Mouse (Mus musculus) colon, adult 2 months (tissue): ENCODE measurements around the gene Gm16381. TPM values are rescaled to one million over a fixed set of nuclear protein-coding genes. Genes with fewer than 3 reads are reported as not detected.

Source experiments
- polyA plus RNA-seq: library from polyadenylated mRNA; depleted of rRNA; stranded (reverse); fragments of >200 nt; gene quantifications from 2 replicates; pipeline ENCODE4 v1.2.3, GENCODE M21; 2012; rRNA removed

Gm16381 gene
- polyA plus RNA-seq: not detected in 2 replicates

GRCm38 (mm10) chr12:87644520-87644919, at the start of gene Gm16381:
Gene Gm16381, minus strand, starts transcription at chr12:87644620.

GRCm38 (mm10) chr12:87618569-87618968, 25.9 kb downstream of the Gm16381 start, which contains the start of gene Gm4027:
Gene Gm4027, plus strand, starts transcription at chr12:87618869.

GRCm38 (mm10) chr12:87602388-87602787, 42.0 kb downstream of the Gm16381 start, which contains the start of gene Oog1:
Gene Oog1, plus strand, starts transcription at chr12:87602688.

Other genes with a start within 250 kb of the Gm16381 start
- 7.6 and 8.3 TPM in 2 replicates for gene Slirp, start 200.7 kb downstream of the Gm16381 start, polyA plus RNA-seq
- 13.7 and 14.7 TPM in 2 replicates for gene Alkbh1, start 200.6 kb downstream of the Gm16381 start, polyA plus RNA-seq
- gene Snw1, start 172.3 kb downstream of the Gm16381 start, polyA plus RNA-seq: 4.3 and 5.5 TPM in 2 replicates
- gene Gm5788, start 149.9 kb downstream of the Gm16381 start, polyA plus RNA-seq: not detected in 2 replicates
- not detected in 2 replicates for gene Gm8300, start 130.3 kb downstream of the Gm16381 start, polyA plus RNA-seq
- not detected in 2 replicates for gene Oog1, start 41.9 kb downstream of the Gm16381 start, polyA plus RNA-seq
- gene Gm4027, start 25.8 kb downstream of the Gm16381 start, polyA plus RNA-seq: not detected in 2 replicates
- gene Gm21319, start 131.1 kb upstream of the Gm16381 start, polyA plus RNA-seq: not detected in 2 replicates
- not detected in 2 replicates for gene Gm21936, start 150.9 kb upstream of the Gm16381 start, polyA plus RNA-seq
- gene BB287469, start 172.0 kb upstream of the Gm16381 start, polyA plus RNA-seq: not detected in 2 replicates
- not detected in 2 replicates for gene Gm2001, start 197.7 kb upstream of the Gm16381 start, polyA plus RNA-seq
- not detected in 2 replicates for gene Gm2016, start 229.5 kb upstream of the Gm16381 start, polyA plus RNA-seq